Mouse (Mus musculus) lung, adult 2 months (tissue): ENCODE results near the gene Majin.

Source experiments
- CTCF ChIP-seq: fragments of 200-500 bp; IDR thresholded peaks from 2 replicates; pipeline ENCODE4 v1.5.1; 2011; ENCODE audit warnings: mild to moderate bottlenecking, low read length, control low read depth; ENCODE audit not compliant: insufficient read depth
- POLR2A ChIP-seq: fragments of 200-500 bp; IDR thresholded peaks from 2 replicates; pipeline ENCODE4 v1.6.1; 2011; ENCODE audit warnings: low read depth, mild to moderate bottlenecking, control low read depth, low read length, borderline replicate concordance; ENCODE audit errors: extremely low read depth

- TF ChIP-seq POLR2A (no peak), CTCF (no peak)
Observed at GRCm38 (mm10) chr19:6206716-6207115, 22.5 kb downstream of the Majin start.
